Mouse (Mus musculus) limb, embryonic 15.5 days (tissue): ENCODE data around the gene Eral1. TPM values are rescaled to one million over a fixed set of nuclear protein-coding genes. Genes with fewer than 3 reads are reported as not detected.

Experiments
- ATAC-seq: fragments of 200-750 bp; cut with Nextera tagmentation; 2 replicates; pipeline ENCODE4 v1.8.0; 2017; ENCODE audit warnings: low read depth, moderate TSS enrichment; ENCODE audit not compliant: insufficient number of reproducible peaks, low FRiP score, low TSS enrichment
- H3K27ac ChIP-seq: fragments of 300-500 bp; sonication (generic); 2 replicates; pipeline ENCODE4 v1.5.1; 2015; ENCODE audit warnings: moderate library complexity, mild to moderate bottlenecking, inconsistent platforms
- H3K27me3 ChIP-seq: fragments of 300-500 bp; sonication (generic); 2 replicates; pipeline ENCODE4 v1.6.1; 2015; ENCODE audit warnings: inconsistent platforms
- H3K36me3 ChIP-seq: fragments of 300-500 bp; sonication (generic); 2 replicates; pipeline ENCODE4 v1.6.1; 2015; ENCODE audit warnings: inconsistent platforms
- H3K4me1 ChIP-seq: fragments of 300-500 bp; sonication (generic); 2 replicates; pipeline ENCODE4 v1.6.1; 2015; ENCODE audit warnings: inconsistent platforms
- H3K4me2 ChIP-seq: fragments of 300-500 bp; sonication (generic); 2 replicates; pipeline ENCODE4 v1.6.1; 2015; ENCODE audit warnings: mild to moderate bottlenecking, inconsistent platforms
- H3K4me3 ChIP-seq: fragments of 300-500 bp; sonication (generic); 2 replicates; pipeline ENCODE4 v1.5.1; 2015; ENCODE audit warnings: mild to moderate bottlenecking, inconsistent platforms
- H3K9ac ChIP-seq: fragments of 300-500 bp; sonication (generic); 2 replicates; pipeline ENCODE4 v1.6.1; 2015; ENCODE audit warnings: inconsistent platforms
- H3K9me3 ChIP-seq: fragments of 300-500 bp; sonication (generic); 2 replicates; pipeline ENCODE4 v1.6.1; 2016; ENCODE audit warnings: inconsistent platforms
- WGBS: fragments of 180-500 bp; shearing (Covaris S2); methylation state at CpG from one replicate; pipeline ENCODE4 v1.1.7; 2015; 5-methylcytosine and 5-hydroxymethylcytosine counted together
- microRNA counts: library from miRNA; unstranded; fragments of <30 nt; microRNA quantifications from one replicate; lab custom pipeline; 2016
- microRNA-seq: library from miRNA; unstranded; fragments of <30 nt; microRNA quantifications from one replicate; pipeline ENCODE4, GENCODE M21; 2016
- polyA plus RNA-seq: library from polyadenylated mRNA; unstranded; fragments of >200 nt; fragmentation: Nextera tagmentation; extraction: Ambion mirVana; gene quantifications from 2 replicates; pipeline ENCODE4 v1.2.1, GENCODE M21; 2015

The Eral1 gene
- polyA plus RNA-seq, 1 experiment from 2014 or later = 30.6 TPM

- Histone ChIP-seq H3K4me1 (peaks cover 38% of the 10 kb centered on the region), H3K9me3 (no peaks in the 10 kb centered on the region)
- WGBS = 7% methylated on average over 5 of the region's 5 CpGs
Measured at GRCm38 (mm10) chr11:78032809-78033195, 47.4 kb downstream of the Eral1 start.

DNA sequence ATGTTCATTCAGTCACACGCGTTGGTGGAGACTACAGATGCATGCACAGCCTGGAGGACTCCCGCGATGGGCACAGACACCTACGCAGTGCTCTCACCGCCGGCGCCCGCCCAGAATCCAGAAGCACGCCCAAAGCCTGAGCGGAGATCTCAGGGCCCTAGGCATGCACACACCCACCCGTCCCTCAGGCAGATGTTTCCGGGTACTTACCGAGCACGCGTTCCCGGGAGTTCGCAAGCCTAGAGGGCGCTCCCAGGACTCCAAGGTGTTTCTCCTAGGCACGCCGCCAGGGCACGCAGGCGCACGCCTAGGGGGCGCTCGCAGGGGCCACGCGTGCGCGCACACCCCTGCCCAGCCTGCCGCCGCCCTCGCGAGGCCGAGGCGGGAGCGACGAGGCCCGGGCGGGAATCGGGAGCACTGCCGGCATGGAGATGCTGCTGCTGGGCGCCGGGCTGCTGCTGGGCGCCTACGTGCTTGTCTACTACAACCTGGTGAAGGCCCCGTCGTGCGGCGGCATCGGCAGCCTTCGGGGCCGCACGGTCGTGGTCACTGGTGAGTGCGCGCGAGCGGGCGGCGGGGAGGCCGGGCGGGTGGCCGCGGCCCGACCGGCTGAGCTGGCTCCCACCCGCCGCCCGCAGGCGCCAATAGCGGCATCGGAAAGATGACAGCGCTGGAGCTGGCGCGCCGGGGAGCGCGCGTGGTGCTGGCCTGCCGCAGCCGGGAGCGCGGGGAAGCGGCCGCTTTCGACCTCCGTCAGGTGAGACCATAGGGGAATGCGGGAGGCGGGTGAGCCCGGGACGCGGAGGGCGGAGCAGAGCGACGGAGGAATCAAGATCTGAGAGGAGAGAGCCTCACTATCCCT lies 48.0 kb downstream of the Eral1 start, which contains the start of gene Dhrs13:
Gene Dhrs13, plus strand, starts transcription at position 334 of the 862 bp plus-strand sequence.
- Histone ChIP-seq H3K4me2 (peak within 1 kb of the TSS; percentile 87), H3K36me3 (peaks cover 33% of the 10 kb centered on the region), H3K9me3 (no peaks in the 10 kb centered on the region), H3K4me3 (peak within 1 kb of the TSS; percentile 79), H3K4me1 (peaks cover 32% of the 10 kb centered on the region), H3K27ac (peak within 1 kb of the TSS; percentile 94), H3K9ac (peak within 1 kb of the TSS; percentile 63), H3K27me3 (no peaks in the 10 kb centered on the region)
- peak; percentile 87 for ATAC-seq
- WGBS = under 1% methylated on average over 75 of the region's 96 CpGs

More at GRCm38 (mm10) chr11:78032809-78033195, 47.4 kb downstream of the Eral1 start:
- Histone ChIP-seq H3K4me3 (peak overlapping the region; percentile 79), H3K27ac (peak overlapping the region; percentile 94), H3K36me3 (peaks cover 27% of the 10 kb centered on the region), H3K9ac (peak overlapping the region; percentile 63), H3K4me2 (peak overlapping the region; percentile 87), H3K27me3 (no peaks in the 10 kb centered on the region)
- no peak for ATAC-seq

GRCm38 (mm10) chr11:78031389-78031788 lies 48.8 kb downstream of the Eral1 start:
- H3K27me3 ChIP-seq = no peaks in the 10 kb centered on the region
- H3K4me3 ChIP-seq = peak overlapping the region; percentile 79
- peak overlapping the region; percentile 94 for H3K27ac ChIP-seq
- H3K4me2 ChIP-seq = peak overlapping the region; percentile 87
- no peak for ATAC-seq
- H3K9me3 ChIP-seq = no peaks in the 10 kb centered on the region
- WGBS = 34% methylated on average over 6 of the region's 6 CpGs
- no peak overlapping the region for H3K9ac ChIP-seq
- peaks cover 41% of the 10 kb centered on the region for H3K36me3 ChIP-seq
- H3K4me1 ChIP-seq = peaks cover 25% of the 10 kb centered on the region

- H3K9me3 ChIP-seq = no peaks in the 10 kb centered on the region
- H3K27me3 ChIP-seq = no peaks in the 10 kb centered on the region
- no peak overlapping the region for H3K4me2 ChIP-seq
- peaks cover 49% of the 10 kb centered on the region for H3K36me3 ChIP-seq
- 47% methylated on average over 2 of the region's 2 CpGs for WGBS
- peaks cover 25% of the 10 kb centered on the region for H3K4me1 ChIP-seq
- no peak overlapping the region for H3K9ac ChIP-seq
- no peak overlapping the region for H3K4me3 ChIP-seq
- no peak for ATAC-seq
- H3K27ac ChIP-seq = no peak overlapping the region
Measured at GRCm38 (mm10) chr11:78030600-78030999, 49.6 kb downstream of the Eral1 start.

- 89% methylated on average over 8 of the region's 8 CpGs for WGBS
- peaks cover 54% of the 10 kb centered on the region for H3K36me3 ChIP-seq
Measured at GRCm38 (mm10) chr11:78029240-78029639, 50.9 kb downstream of the Eral1 start.

DNA sequence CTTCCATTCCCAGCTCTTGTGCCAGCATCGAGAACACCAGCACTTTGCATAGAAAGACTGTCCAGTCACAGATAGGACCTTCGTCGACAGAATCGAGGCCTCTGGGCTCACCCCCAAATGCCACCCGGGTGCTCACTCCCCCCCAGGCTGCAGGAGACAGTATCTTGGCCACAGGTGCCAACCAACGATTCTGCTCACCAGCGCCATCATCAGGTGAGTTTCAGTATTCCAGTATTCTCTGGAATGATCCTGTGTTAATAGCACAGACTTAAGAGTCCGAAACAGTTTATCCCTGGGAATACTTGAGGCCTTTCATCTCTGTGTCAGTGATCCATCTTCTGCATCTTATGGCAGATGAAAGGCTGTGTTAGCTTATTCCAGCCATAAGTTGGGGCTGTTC lies 56.6 kb downstream of the Eral1 start:
- no peak overlapping the region for H3K27ac ChIP-seq
- H3K4me3 ChIP-seq = no peak overlapping the region
- ATAC-seq = no peak
- no peaks in the 10 kb centered on the region for H3K4me1 ChIP-seq
- H3K9me3 ChIP-seq = no peaks in the 10 kb centered on the region
- WGBS = 80% methylated on average over 8 of the region's 8 CpGs
- H3K36me3 ChIP-seq = peaks cover 81% of the 10 kb centered on the region
- H3K9ac ChIP-seq = no peak overlapping the region
- no peak overlapping the region for H3K4me2 ChIP-seq
- H3K27me3 ChIP-seq = no peaks in the 10 kb centered on the region

More at GRCm38 (mm10) chr11:78029240-78029639, 50.9 kb downstream of the Eral1 start:
- no peak overlapping the region for H3K4me2 ChIP-seq
- H3K4me1 ChIP-seq = peaks cover 25% of the 10 kb centered on the region
- H3K4me3 ChIP-seq = no peak overlapping the region
- H3K27me3 ChIP-seq = no peaks in the 10 kb centered on the region
- no peak overlapping the region for H3K9ac ChIP-seq
- no peaks in the 10 kb centered on the region for H3K9me3 ChIP-seq
- ATAC-seq = no peak
- H3K27ac ChIP-seq = no peak overlapping the region

MicroRNAs within 50 kb of the gene (microRNA counts, 519-probe panel; counts per million panel counts)
- microRNA mmu-miR-144 (lab: Ali Mortazavi, UCI) = 3,503 counts per million, percentile 82 among the panel's probes with 10 or more counts
- microRNA mmu-miR-451 (lab: Ali Mortazavi, UCI) = 3,298 counts per million, percentile 78 among the panel's probes with 10 or more counts

Small RNA genes within 50 kb of the gene (microRNA-seq; reads per million reads assigned to microRNA genes)
- gene Mir144 (90.4 reads per million, percentile 49 among the genes with 10 or more reads in this experiment), gene Mir451a (not detected), gene Mir451b (not detected)

Other genes starting within 250 kb of the Eral1 start
- 0.74 and 0.91 TPM in 2 replicates for gene Pipox, start 186.3 kb downstream of the Eral1 start, polyA plus RNA-seq
- gene Sez6, start 149.6 kb downstream of the Eral1 start, polyA plus RNA-seq = 0.42 and 0.84 TPM in 2 replicates
- gene Phf12, start 97.6 kb downstream of the Eral1 start, polyA plus RNA-seq = 10.7 and 14.1 TPM in 2 replicates
- gene Dhrs13, start 48.1 kb downstream of the Eral1 start, polyA plus RNA-seq = 16.8 and 17.8 TPM in 2 replicates
- gene Flot2, start 42.5 kb downstream of the Eral1 start, polyA plus RNA-seq = 56.1 and 67.6 TPM in 2 replicates
- 10.5 and 13.2 TPM in 2 replicates for gene Fam222b, start 14.3 kb upstream of the Eral1 start, polyA plus RNA-seq
- gene Traf4, start 85.2 kb upstream of the Eral1 start, polyA plus RNA-seq = 65.6 and 67.0 TPM in 2 replicates
- gene Nek8, start 96.3 kb upstream of the Eral1 start, polyA plus RNA-seq = 15.4 and 16.2 TPM in 2 replicates
- gene Tlcd1, start 96.3 kb upstream of the Eral1 start, polyA plus RNA-seq = 31.3 and 32.0 TPM in 2 replicates
- gene Rpl23a, start 103.2 kb upstream of the Eral1 start, polyA plus RNA-seq = 1,208 and 1,454 TPM in 2 replicates
- gene Rab34, start 108.0 kb upstream of the Eral1 start, polyA plus RNA-seq = 153 and 164 TPM in 2 replicates
- 3.1 and 3.5 TPM in 2 replicates for gene Proca1, start 113.0 kb upstream of the Eral1 start, polyA plus RNA-seq
- 93.2 and 97.7 TPM in 2 replicates for gene Sdf2, start 165.4 kb upstream of the Eral1 start, polyA plus RNA-seq
- 27.4 and 28.2 TPM in 2 replicates for gene Supt6, start 165.6 kb upstream of the Eral1 start, polyA plus RNA-seq
- gene 2610507B11Rik, start 181.4 kb upstream of the Eral1 start, polyA plus RNA-seq = 63.3 and 68.8 TPM in 2 replicates
- gene BC030499, start 210.5 kb upstream of the Eral1 start, polyA plus RNA-seq = 0.09 TPM in 1 of 2 replicates, not detected in the other
- gene Spag5, start 221.1 kb upstream of the Eral1 start, polyA plus RNA-seq = 26.3 and 29.5 TPM in 2 replicates
- gene Aldoc, start 242.6 kb upstream of the Eral1 start, polyA plus RNA-seq = 25.0 and 25.5 TPM in 2 replicates
- 83.9 and 85.7 TPM in 2 replicates for gene Pigs, start 248.0 kb upstream of the Eral1 start, polyA plus RNA-seq